Mouse (Mus musculus): ENCODE measurements at regions not wholly inside any gene's neighbourhood (a gene's known extent, or its start where the extent isn't known, plus 50 kb on each side); places are given as distances from the start of the nearest gene placed in this dataset.
"Not testable (repeated sequence)": the region's sequence is repeated elsewhere in the genome, so short reads cannot be mapped to it uniquely, and the experiment has no call there.

DNA sequence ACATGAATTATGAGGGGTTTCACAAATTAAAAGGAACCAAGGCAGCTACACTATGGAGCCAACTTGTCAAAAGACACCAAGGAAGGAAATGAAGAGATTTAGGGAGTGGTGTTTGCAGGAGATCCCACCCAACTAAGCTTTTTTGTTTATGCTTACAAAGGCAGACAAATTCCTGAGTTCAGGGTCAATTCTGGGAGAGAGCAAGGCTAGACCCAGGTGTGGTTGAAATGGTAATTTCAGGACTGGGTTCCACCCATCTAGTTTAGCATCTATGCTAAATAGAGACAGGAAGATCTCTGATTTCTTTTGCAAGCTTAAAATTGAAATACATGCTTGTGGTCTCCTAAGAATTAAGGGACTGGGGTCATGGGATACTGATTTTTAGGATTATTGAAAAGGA is 286.0 kb upstream of the Pcdh17 start:
- no peak for DNase-seq (ENCODE audit: low spot score in 2 of 2)

GRCm38 (mm10) chr14:84175446-84175845 is 267.9 kb upstream of the Pcdh17 start:
- peak; percentile 5 to 13 for DNase-seq (ENCODE audit: low spot score in 2 of 2)

- DNase-seq (ENCODE audit: low spot score in 2 of 2) = no peak
Observed at GRCm38 (mm10) chr14:84210949-84211348, 232.4 kb upstream of the Pcdh17 start.

DNA sequence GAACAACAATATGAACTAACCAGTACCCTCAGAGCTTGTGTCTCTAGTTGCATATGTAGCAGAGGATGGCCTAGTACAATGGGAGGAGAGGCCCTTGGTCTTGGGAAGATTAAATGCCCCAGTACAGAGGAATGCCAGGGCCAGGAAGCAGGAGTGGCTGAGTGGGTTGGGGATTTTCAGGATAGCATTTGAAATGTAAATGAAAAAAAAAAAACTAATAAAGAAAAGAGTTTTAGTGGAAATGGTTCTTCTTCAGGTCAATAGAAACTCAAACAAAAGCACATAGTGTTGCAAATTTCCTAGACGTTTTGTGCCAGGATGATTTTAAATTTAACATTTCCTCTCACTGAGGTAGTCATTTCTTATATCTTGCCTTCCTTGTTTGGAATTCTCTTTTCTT is 220.4 kb upstream of the Pcdh17 start:
- no peak for DNase-seq (ENCODE audit: low spot score in 2 of 2)

DNA sequence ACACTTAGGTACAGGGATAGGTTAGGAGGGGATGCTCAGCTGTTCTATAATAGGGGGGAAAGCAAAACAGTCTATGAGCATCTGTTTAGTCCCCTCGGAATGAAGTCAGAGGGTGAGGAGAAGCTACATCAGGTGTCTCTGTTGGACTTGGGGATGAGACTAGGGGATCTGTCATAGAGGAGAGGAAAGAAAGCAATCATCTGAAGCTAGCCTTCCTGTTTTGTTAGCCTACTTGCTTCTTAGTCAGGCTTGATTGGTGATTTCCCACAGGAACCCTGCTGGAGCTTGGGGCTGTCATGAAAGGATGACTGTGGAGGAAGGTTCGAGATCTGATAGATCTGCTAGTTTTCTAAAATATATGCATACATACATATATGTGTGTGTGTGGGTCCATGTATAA is 219.4 kb upstream of the Pcdh17 start:
- no peak for DNase-seq (ENCODE audit: low spot score in 2 of 2)

- not testable (repeated sequence) for DNase-seq (ENCODE audit: low spot score in 2 of 2)
Observed at GRCm38 (mm10) chr14:84248006-84248405, 195.4 kb upstream of the Pcdh17 start.

DNA sequence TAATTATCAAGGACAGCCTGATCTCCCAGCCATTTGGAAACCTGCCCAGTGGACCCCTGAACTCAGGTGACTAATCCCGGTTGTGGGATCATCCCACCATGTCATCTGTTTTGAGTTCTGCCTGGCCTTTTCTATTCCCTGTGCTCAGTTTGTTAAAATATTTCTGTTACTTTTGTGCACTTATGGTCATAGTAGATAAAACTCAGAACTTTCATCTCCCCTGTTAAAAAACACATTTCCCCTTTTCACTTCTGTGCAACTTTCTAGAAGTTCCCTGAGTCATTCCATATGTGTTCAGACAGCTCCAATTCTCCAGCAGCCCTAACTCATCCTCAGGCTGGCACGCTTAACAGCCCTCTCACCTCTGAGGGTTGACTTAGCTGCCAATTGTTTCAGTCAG is 190.8 kb upstream of the Pcdh17 start:
- DNase-seq (ENCODE audit: low spot score in 2 of 2) = no peak

GRCm38 (mm10) chr14:84257671-84258070 is 185.7 kb upstream of the Pcdh17 start:
- DNase-seq (ENCODE audit: low spot score in 2 of 2) = peak in 1 of 2 experiments; percentile 18

DNA sequence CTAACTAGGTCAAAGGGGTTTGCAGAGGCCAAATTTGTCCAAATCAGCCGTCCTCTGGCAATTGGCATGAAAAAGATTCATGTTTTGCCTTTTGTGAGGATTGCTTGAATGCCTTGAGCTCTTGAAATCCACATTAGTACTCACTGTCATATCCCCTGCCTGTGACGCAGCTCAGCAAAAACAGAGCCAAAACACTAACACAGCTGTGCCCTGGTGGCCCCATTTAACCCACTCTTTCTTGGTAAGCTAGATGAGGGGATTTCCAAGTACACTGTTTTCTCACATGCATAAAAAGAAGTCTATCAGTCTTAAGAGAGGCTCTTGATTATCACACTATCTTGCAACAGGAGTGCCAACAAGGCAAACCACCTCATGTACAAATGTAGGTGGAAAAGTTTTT is 184.7 kb upstream of the Pcdh17 start:
- DNase-seq (ENCODE audit: low spot score in 2 of 2) = no peak

GRCm38 (mm10) chr14:84263936-84264335 is 179.4 kb upstream of the Pcdh17 start:
- DNase-seq (ENCODE audit: low spot score in 2 of 2) = no peak

DNA sequence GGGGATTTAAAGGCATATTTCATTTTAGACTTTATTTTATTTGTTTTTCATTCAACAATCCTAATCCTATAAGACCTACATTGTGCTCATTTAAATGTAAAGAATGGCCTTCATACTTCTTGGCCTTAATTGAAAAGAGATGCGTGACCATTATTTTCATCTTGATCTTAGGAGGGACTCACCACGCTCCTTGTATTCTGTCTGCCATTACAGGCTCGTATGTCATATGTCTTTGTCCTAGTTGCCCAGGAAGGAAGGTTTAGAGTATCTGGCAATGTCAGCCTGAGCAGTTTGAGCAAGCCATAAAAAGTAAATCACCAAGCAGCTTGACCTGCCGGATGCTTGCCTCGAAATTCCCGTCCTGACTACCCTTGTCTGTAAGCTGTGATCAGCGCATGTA is 177.1 kb upstream of the Pcdh17 start:
- no peak for DNase-seq (ENCODE audit: low spot score in 2 of 2)

GRCm38 (mm10) chr14:84283440-84284203 is 159.7 kb upstream of the Pcdh17 start:
- DNase-seq (ENCODE audit: low spot score in 2 of 2) = no peak

GRCm38 (mm10) chr14:84320738-84321137 is 122.6 kb upstream of the Pcdh17 start:
- DNase-seq (ENCODE audit: low spot score in 2 of 2) = no peak

DNA sequence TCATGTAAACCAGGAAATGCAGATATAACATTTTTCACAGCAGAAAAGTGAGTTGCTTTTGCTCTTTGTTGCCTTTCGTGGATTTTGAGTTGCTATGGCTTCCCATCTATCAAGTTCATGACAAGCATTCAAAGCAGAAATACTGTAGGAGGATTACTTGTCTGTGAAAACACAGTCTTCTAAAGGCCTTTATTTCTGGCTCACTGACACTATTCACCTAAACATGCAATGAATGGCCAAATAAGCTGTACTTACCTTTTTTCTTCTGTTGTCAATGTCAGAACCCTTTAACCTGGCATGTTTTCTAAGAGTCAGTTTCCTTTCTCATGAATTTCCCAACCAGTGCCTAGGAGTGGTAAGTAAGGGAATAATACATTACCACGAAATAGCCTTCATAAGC is 103.8 kb upstream of the Pcdh17 start:
- no peak for DNase-seq (ENCODE audit: low spot score in 2 of 2)

All from layer of hippocampus, postnatal 10 days (tissue).